ENCODE assay signal across 10 mouse cellular contexts in the genomic region with DNA sequence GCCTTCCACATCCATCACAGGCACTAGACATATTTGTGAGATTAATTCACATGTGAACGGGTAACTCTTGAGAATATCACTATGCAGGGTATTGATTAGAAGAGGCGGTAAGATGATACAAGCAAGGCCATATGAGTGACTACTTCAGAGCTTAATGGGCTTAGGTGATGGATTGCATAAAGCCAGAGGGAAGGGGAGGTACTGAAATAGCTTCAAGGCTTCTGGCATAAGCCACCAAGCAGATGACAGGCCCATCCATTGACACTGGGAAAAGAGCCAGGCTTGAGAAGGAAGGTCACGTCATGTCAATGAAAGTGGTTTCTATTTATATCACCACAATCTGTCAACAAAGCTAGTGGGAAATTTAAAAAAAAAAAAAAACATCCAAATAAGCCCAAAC.
DNase-seq lines count a peak whose midpoint lies in the region; ATAC-seq and TF ChIP-seq lines count a peak whose summit lies in the region.
"Had no signal": no experiment of that assay in that cellular context is flagged by ENCODE, and none has a peak within 500 bp of the region (broad histone marks: within the 10 kb centered on the region; RNA-seq: fewer than 3 reads in every experiment).

No protein-coding gene starts in this region.

- no peak for TF ChIP-seq CTCF in lung, embryonic 14.5 days (IDR thresholded peaks at IDR 0.05; ENCODE audit: low read depth)
- no peak for TF ChIP-seq CTCF in hindbrain, postnatal 0 days (IDR thresholded peaks at IDR 0.05; ENCODE audit: low read depth)

- peak; percentile 87; the same call in 1 of the 2 replicates for ATAC-seq in lung, embryonic 14.5 days (ENCODE audit: insufficient read depth)
- ATAC-seq in hindbrain, postnatal 0 days = 0 out of 2 replicates have a peak, but pooled peaks have one; percentile 32
- ATAC-seq in megakaryocyte, adult 5-6 weeks (ENCODE audit: poor library complexity, severe bottlenecking) = no peak
- ATAC-seq: midbrain, embryonic 13.5 days had no signal

- H3K9me3 ChIP-seq in lung, embryonic 14.5 days (ENCODE audit: low read depth, low read length) = no peaks in the 10 kb centered on the region
- H3K9me3 ChIP-seq in hindbrain, postnatal 0 days (ENCODE audit: low read length) = no peaks in the 10 kb centered on the region
- H3K9me3 ChIP-seq: midbrain, embryonic 13.5 days had no signal

- no peaks in the 10 kb centered on the region for H3K4me1 ChIP-seq in lung, embryonic 14.5 days (ENCODE audit: insufficient read depth)
- H3K4me1 ChIP-seq in hindbrain, postnatal 0 days (ENCODE audit: insufficient read depth, low read length) = no peaks in the 10 kb centered on the region
- H3K4me1 ChIP-seq: midbrain, embryonic 13.5 days had no signal

- 39% methylated on average over 3 of the region's 3 CpGs for WGBS in lung, embryonic 14.5 days
- 62% methylated on average over 3 of the region's 3 CpGs for WGBS in hindbrain, postnatal 0 days

- no peak overlapping the region for H3K9ac ChIP-seq in lung, embryonic 14.5 days
- H3K9ac ChIP-seq in hindbrain, postnatal 0 days (replicated peaks; ENCODE audit: low read length) = no peak overlapping the region
- H3K9ac ChIP-seq: midbrain, embryonic 13.5 days had no signal

- H3K36me3 ChIP-seq in lung, embryonic 14.5 days (ENCODE audit: insufficient read depth) = no peaks in the 10 kb centered on the region
- H3K36me3 ChIP-seq in hindbrain, postnatal 0 days (ENCODE audit: insufficient read depth, low read length) = no peaks in the 10 kb centered on the region
- H3K36me3 ChIP-seq: midbrain, embryonic 13.5 days had no signal

- DNase-seq in cerebellum, adult 11-12 months = peak; percentile 28
- no peak for DNase-seq in cerebellum, postnatal 4 days (ENCODE audit: low spot score in 2 of 2)
- peak; percentile 75 for DNase-seq in lung, embryonic 14.5 days
- no peak for DNase-seq in lung, postnatal 25 days (ENCODE audit: low spot score)
- DNase-seq in cerebellum, postnatal 25 days = peak; percentile 45 to 71
- peak; percentile 59 for DNase-seq in hindbrain, postnatal 0 days (ENCODE audit: low spot score)
- DNase-seq in urinary bladder, postnatal 4 days (ENCODE audit: low spot score in 2 of 2) = no peak
- DNase-seq: gastrocnemius, postnatal 25 days had no signal

- no peak overlapping the region for H3K27ac ChIP-seq in lung, embryonic 14.5 days (ENCODE audit: low read depth)
- H3K27ac ChIP-seq in hindbrain, postnatal 0 days = no peak overlapping the region
- H3K27ac ChIP-seq: midbrain, embryonic 13.5 days had no signal

- no peak overlapping the region for H3K4me3 ChIP-seq in lung, embryonic 14.5 days (ENCODE audit: low read depth, low read length)
- H3K4me3 ChIP-seq in hindbrain, postnatal 0 days (ENCODE audit: low read length) = no peak overlapping the region
- H3K4me3 ChIP-seq: midbrain, embryonic 13.5 days had no signal

- no peaks in the 10 kb centered on the region for H3K27me3 ChIP-seq in lung, embryonic 14.5 days (ENCODE audit: insufficient read depth, low read length)
- no peaks in the 10 kb centered on the region for H3K27me3 ChIP-seq in hindbrain, postnatal 0 days (ENCODE audit: insufficient read depth, low read length)
- H3K27me3 ChIP-seq: midbrain, embryonic 13.5 days had no signal

- no peak overlapping the region for H3K4me2 ChIP-seq in lung, embryonic 14.5 days
- H3K4me2 ChIP-seq in hindbrain, postnatal 0 days (ENCODE audit: low read depth, low read length) = no peak overlapping the region
- H3K4me2 ChIP-seq: midbrain, embryonic 13.5 days had no signal

Comparison
In these comparisons a context has a peak if more than half of its experiments do, and no peak if none do; other contexts are left out.
1. DNase-seq: peak in cerebellum, adult 11-12 months (single experiment), lung, embryonic 14.5 days (single experiment), cerebellum, postnatal 25 days (2 of 2) and hindbrain, postnatal 0 days (single experiment); none in cerebellum, postnatal 4 days (0 of 2), lung, postnatal 25 days (single experiment) and urinary bladder, postnatal 4 days (0 of 2).